Mouse (Mus musculus): ENCODE measurements around the gene Pum2. TPM values are rescaled to one million over a fixed set of nuclear protein-coding genes. Genes with fewer than 3 reads are reported as not detected.

Gene Pum2
- total RNA-seq, 2 experiments from 2014 or later, result 80.7 to 98.1 TPM

DNA sequence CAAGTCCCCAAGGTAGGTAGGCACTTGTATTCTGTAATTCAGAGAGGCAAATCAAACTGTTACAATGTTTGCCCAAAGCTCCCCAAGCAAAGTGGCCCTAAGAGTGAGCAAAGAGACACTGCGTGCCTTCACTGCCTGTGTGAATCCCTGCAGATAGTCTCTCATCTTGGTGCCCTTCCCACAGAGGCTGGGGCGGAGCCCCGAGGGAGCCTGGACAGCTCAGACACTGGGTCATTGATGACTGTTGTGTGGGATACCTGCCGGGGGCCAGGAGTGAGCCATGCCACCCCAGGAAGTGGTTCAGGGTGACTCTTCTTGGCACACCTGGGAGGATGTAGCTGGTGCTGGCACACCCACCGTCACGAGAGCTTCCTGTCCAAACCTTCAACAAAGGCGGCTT lies 87.1 kb downstream of the Pum2 start:
- DNase-seq, result no peak

DNA sequence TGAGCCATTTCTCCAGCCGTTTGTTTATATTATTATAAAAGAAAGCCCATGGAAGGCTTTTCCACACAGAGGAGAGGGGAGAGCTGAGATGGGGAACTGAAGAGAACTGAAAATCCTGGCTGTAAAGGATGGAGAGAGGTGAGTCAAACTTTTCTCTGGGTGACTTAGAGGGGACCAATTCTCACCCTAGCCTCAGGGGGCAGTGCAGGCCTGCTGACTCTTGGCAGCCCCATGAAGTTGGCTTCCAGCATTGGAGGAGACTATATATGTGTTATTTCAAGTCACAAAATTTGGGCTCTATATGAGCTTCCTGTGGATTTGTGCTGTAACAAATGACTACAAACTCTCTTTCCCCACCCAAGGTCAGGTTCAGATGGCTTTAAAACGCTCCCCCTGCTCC lies 88.7 kb downstream of the Pum2 start:
- DNase-seq, result no peak

DNA sequence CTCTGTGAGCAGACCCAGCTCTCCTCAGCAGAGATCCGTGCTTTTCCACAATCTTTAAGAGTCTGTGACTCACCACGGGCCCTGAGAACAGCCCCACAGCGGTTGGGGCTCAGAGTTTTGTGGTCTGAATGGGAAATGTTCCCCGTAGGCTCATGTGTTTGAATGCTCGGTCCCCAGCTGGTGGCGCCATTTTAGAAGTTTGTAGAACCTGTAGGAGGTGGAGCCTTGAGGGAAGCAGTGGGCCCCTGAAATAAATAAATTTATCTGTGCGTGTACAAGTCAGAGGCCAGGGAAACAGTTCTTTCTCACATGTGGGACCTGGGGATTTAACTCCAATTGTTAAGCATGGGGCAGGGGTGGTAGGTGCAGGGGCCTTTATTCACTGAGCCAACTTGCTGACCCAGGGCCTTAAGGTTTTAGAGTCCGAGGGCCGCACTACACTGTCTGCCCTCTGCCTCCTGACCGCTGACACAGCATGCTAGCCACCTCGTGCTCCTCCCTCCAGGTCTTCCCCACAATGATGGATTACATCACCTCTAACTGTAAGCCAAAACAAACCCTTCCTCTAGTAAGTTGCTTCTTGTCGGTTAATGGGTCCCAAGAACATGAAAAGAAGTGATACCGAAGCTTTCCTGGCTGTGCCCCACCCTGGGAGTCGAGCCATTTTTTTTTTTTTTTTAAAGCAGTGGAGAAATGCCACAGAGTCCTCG lies 90.4 kb downstream of the Pum2 start:
- DNase-seq, result no peak

GRCm38 (mm10) chr12:8770946-8771843 lies 97.3 kb downstream of the Pum2 start, which contains the start of gene Sdc1:
Gene Sdc1 (plus strand): TSS chr12:8771323.
- peak; percentile 78 for DNase-seq

DNA sequence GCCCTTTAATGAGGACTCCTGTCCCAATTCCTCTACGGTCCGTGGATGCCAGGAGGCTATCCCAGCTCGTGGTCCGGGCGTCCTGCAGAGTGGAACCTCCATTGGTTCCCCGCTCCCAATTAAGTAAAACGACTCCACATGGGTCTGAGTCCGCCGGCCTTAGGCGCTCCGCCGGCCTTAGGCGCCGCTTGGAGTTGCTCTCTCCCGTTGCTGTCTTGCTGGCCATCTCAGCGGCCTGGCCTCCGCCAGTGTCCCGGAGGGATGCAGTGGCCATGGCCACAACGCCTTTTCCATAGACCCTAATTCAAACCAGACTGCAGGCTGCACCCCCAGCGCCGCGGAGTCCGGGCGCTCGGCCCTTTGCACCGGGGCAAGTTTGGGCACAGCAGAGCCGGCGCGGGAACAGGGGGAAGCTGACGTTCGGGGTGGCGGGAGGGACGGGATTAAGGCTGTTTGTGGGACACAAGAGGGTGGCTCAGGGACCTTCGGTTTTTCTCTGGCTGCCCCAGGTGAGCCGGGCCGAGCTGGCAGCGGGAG lies 98.0 kb downstream of the Pum2 start:
- DNase-seq, result peak; percentile 43

DNA sequence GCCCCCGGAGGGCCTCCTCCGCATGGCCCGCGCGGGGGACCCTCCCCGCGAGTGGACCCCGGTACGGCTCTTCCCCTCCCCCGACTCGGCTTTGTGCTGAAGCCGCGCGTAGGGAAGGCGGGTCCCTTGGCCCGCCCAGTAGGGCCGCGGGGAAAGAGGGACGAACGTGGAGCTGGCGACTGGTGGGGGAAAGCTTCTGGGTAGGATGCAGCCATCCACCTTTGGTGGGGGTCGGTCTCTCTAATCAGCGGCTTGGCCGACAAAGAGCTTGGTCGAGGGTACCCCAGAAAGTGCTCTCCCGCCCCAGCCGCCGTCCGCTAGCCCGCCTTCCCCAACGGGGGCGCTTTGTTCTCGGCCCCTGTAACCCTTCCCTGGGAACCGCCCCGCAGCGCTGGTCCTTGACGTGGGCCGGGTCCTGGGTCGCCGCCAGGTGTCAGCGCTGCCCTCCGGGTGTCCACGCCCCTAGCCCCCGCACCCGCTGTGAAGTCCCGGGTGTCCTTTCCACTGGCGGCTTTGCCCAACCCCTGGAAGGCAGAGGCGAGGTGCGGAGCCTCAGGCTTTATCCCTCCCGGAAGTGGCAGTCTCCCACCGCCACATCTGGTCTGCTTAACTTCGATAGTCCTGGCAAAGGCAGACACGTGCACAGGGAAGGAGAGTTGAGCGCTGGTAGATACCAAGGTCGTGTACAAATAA lies 98.7 kb downstream of the Pum2 start:
- peak; percentile 61 for DNase-seq

DNA sequence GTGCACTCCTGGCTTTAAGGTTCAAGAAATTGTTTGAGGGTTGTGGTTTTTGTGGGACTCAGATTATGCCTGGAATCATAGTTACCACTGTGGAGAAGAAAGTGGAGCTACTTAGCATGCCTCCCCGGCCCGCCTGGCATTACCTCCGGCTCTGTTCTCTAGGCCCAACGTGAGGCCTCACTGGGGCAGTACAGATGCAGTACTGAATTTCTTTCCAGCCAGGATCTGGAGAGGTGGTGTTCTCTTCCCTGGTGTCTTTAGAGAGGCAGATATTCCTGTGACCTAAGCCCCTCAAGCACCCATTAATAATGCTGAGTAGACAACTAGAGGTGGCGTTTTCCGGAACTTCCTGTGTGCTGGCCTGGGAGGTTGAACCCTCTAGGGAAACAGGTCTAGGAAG lies 99.4 kb downstream of the Pum2 start:
- no peak for DNase-seq

DNA sequence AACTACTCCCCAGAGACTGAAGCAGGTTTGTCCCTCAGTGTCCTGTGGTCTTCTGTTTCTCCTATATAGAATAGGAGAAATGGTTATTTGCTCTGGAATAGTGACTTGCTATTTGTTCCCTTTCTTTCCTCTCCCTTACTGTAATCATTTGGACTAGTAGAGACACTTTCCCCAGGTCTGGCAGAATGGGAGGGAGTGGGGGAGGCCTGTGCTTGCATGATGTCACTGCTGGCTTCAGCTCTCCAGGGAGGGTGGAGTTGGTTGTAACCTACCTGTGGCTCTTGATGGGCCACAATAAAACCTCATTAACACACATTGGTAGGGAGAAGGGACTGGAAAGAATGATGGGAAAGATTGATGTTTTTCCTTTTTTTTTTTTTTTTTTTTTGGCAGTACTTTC lies 100.2 kb downstream of the Pum2 start:
- no peak for DNase-seq

DNA sequence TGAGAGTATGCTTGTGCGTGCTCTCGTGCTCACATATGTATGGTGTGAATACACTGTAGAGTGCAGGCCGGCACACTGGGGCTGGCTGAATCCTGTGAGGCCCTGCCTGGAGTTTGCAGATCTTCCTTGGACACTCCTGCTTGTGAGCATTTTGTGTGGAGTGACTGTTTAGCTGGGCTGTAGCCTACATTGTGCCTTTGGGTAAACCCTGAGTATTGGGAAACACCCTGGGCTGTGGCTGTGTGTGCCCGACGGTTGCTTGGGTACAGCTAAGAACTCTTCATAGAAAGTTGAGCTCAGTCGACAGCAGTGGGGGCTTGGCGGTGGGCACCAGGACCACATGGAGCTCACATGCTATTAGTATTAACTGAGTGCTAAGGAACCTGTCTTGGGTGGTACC lies 102.3 kb downstream of the Pum2 start:
- no peak for DNase-seq

DNA sequence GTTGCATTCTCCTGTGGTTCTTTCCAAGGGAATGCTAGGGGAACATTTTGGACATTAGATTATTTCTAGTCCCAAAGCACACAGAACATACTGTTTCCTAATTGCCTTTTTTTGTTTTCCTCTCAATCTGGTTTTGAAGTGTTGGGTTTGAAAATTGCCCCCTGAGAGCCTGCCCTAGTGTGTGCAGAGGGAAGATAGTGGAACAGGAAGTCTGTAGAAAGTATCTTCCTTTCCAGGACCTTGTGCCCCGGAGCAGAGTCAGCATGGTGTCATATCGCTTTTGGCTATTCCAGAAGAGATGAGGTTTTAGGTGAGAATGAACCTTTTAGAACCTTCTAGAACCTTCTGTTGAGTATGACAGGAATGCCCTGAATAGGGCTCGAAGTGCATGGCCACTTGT lies 102.8 kb downstream of the Pum2 start:
- no peak for DNase-seq

DNA sequence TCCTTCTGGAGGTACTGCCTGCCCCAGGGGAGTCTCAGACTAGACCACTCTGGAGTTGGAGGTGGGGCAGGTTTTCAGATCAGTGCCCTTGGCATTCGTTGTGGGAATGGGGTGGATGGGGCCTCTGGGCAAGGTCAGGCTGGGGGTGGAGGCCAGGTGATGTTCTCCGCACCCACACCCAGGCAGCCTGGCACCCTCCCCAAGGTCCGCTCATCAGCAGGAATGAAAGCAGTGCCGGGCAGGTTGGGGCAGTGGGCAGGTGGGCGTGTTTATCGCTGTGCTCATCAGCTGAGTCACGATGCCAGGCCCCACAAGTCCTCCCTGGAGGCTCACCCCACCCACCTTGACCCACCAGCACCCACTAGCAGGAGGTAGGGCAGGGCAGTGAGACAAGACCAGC lies 104.2 kb downstream of the Pum2 start:
- DNase-seq, result no peak

DNA sequence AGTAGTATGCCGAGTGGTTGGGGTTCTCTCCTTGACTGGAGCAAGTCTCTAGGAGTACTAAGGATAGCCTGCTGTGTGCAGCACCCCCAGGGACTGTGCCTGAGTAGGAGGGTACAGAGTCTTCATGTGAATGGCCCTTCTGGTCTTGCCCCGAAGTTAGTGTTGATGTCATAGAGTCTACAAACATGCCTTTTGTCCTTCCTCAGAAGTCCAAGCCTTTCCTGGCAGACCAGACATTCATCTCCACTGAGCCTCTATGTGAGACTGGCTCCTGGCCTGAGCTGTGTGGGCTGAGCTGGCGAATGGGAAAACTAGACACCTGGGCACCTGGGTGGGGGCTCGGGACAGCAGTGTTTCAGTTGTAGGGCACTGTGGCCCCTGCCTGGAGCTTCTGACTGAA lies 105.9 kb downstream of the Pum2 start:
- DNase-seq, result no peak

- no peak for DNase-seq
Observed at GRCm38 (mm10) chr12:8781121-8781520, 107.2 kb downstream of the Pum2 start.

- DNase-seq, result peak; percentile 61
Observed at GRCm38 (mm10) chr12:8781681-8782378, 107.9 kb downstream of the Pum2 start.

- DNase-seq, result no peak
Observed at GRCm38 (mm10) chr12:8782565-8782964, 108.6 kb downstream of the Pum2 start.

DNA sequence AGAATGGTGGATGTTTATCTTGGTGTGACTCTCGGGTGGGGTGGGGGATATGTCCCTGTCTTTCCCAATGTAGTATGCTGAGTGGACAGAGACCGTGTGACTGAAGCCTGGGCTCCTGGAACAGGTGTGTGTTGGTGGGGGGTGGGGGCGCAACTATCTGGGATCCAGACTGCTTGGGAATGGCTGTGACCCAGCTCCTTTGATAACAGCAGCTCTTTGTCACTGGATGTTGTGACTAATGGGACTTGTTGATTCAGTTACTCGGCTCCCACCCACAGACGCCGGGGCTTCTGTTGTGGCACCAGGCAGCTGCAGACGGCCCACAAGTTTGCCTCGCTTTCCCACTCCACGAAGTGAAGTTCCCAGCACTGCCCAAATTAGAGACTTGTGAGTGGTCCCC lies 110.3 kb downstream of the Pum2 start:
- DNase-seq, result no peak

DNA sequence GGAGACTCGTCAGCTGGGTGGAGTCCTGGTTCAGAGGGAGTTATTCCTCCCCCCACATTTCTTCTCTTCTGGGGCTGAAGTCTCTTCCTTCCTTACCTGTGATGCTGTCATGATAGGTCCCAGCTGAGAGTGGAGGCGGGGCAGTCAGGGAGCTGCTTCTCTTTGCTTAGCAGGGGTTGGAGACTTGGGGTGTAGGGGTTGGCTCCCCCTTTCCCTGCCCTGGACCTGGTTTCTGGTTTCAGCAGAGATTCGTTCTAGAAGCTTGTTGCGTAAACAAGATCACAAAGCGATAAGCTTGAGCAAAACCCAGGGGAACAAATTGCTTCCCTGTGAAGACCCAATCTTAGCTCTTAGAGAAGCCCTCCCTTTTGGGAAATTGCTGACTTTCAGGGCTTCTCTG lies 112.5 kb downstream of the Pum2 start:
- DNase-seq, result no peak

DNA sequence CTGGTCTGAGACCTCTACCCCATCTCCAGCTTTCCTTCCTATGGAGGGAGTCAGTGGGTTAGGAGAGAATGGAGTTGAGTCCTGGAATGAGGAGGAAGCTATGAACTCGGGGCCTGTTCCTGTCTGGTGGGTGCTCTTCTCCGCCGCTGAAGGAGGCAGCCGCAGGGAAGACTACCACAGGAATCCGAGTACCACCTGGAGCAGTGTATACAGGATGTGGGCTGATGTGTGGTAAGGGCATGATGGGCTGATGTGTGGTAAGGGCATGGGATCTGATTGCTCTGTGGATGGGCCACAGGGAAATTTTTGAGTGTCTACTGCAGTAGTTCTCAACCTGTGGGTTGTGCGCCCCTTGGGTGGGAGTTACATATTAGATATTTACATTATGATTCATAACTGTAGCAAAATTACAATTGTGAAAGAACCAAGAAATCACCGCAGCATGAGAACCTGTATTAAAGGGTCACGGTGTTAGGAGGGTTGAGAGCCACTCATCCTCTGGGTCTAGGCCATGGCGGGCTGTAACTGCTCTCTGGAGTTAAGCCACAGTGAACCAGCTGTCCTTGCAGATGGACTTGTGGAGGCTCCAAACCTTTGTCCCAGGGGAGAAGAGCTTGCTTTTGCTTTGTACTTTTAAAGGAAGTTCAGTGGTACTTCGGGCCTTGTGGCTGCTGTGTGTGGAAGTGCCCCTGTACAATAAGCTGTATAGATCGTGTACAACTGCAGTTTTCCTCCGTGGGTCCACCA lies 113.2 kb downstream of the Pum2 start:
- peak; percentile 32 for DNase-seq

GRCm38 (mm10) chr12:8788469-8788868 lies 114.5 kb downstream of the Pum2 start:
- DNase-seq, result no peak

GRCm38 (mm10) chr12:8790615-8791014 lies 116.7 kb downstream of the Pum2 start:
- DNase-seq, result no peak

- DNase-seq, result no peak
Observed at GRCm38 (mm10) chr12:8793410-8794051, 119.6 kb downstream of the Pum2 start.
